Mouse (Mus musculus) CH12.LX (cell line): Measurements from ENCODE around the gene Gdpd5. TPM values are rescaled to one million over a fixed set of nuclear protein-coding genes. Genes with fewer than 3 reads are reported as not detected.

Source experiments
- DNase-seq: peaks from one replicate; pipeline ENCODE4 v3.0.0-alpha.2; 2013; ENCODE audit errors: extremely low read depth
- H3K27ac ChIP-seq: 2 replicates; pipeline ENCODE4 v1.5.1; 2012; ENCODE audit warnings: low read depth, mild to moderate bottlenecking, control low read depth, moderate library complexity; ENCODE audit not compliant: insufficient read depth
- H3K27me3 ChIP-seq: replicated peaks from 2 replicates; pipeline ENCODE3; 2012; ENCODE audit warnings: inconsistent platforms
- H3K36me3 ChIP-seq, 2 experiments: replicated peaks in 1 of 2; 2 replicates each; pipeline versions ENCODE3 to v1.6.1; 2012; ENCODE audit warnings: inconsistent platforms in 1 of 2, low read length in 1 of 2, mild to moderate bottlenecking in 1 of 2, mixed read lengths in 1 of 2, moderate library complexity in 1 of 2; ENCODE audit not compliant: control insufficient read depth in 1 of 2, insufficient read depth in 1 of 2
- H3K4me1 ChIP-seq, 2 experiments: 2 replicates each; pipeline ENCODE4 v1.6.1; 2012; ENCODE audit warnings: inconsistent platforms in 1 of 2, moderate library complexity in 1 of 2; ENCODE audit not compliant: insufficient read depth in 2 of 2, control insufficient read depth in 1 of 2
- H3K4me2 ChIP-seq: 2 replicates; pipeline ENCODE4 v1.6.1; 2012; ENCODE audit warnings: low read depth, mild to moderate bottlenecking, control low read depth; ENCODE audit not compliant: poor library complexity, insufficient read depth, severe bottlenecking
- H3K4me3 ChIP-seq, 3 experiments: fragments of 150-350 bp in 1 of 3; sonication (generic) in 1 of 3; replicated peaks in 1 of 3; 2 replicates each; pipeline versions ENCODE3 to v1.5.1; 2011 to 2012; ENCODE audit warnings: low read depth in 2 of 3, low read length in 2 of 3, mild to moderate bottlenecking in 2 of 3, moderate library complexity in 2 of 3, control low read depth in 1 of 3, improper control_type of control experiment in 1 of 3, inconsistent platforms in 1 of 3, mixed read lengths in 1 of 3; ENCODE audit not compliant: poor library complexity in 1 of 3
- H3K79me2 ChIP-seq: replicated peaks from 2 replicates; pipeline ENCODE4 v1.6.1; 2012; ENCODE audit warnings: mild to moderate bottlenecking, moderate library complexity; ENCODE audit not compliant: control insufficient read depth, poor library complexity, insufficient read depth, severe bottlenecking; ENCODE audit errors: extremely low read depth
- H3K9ac ChIP-seq: 2 replicates; pipeline ENCODE4 v1.6.1; 2012; ENCODE audit warnings: low read depth, mild to moderate bottlenecking, control low read depth, moderate library complexity; ENCODE audit not compliant: insufficient read depth
- H3K9me3 ChIP-seq: replicated peaks from 2 replicates; pipeline ENCODE3; 2012; ENCODE audit warnings: low read length, inconsistent platforms, mixed read lengths
- CHD2 ChIP-seq: IDR thresholded peaks from 2 replicates; pipeline ENCODE4 v1.6.1; 2011; ENCODE audit warnings: low read length, improper control_type of control experiment
- CTCF ChIP-seq, 2 experiments: IDR thresholded peaks in 1 of 2; conservative IDR thresholded peaks in 1 of 2; 2 replicates each; pipeline ENCODE4 v1.5.1; 2011 to 2012; ENCODE audit warnings: low read depth in 2 of 2, low read length in 2 of 2, improper control_type of control experiment in 1 of 2, inconsistent platforms in 1 of 2, mild to moderate bottlenecking in 1 of 2, moderate library complexity in 1 of 2
- E2F4 ChIP-seq: IDR thresholded peaks from 2 replicates; pipeline ENCODE4 v1.6.1; 2011; ENCODE audit warnings: low read depth, low read length, improper control_type of control experiment; ENCODE audit not compliant: insufficient replicate concordance
- ELF1 ChIP-seq: IDR thresholded peaks from 2 replicates; pipeline ENCODE4 v1.6.1; 2014; ENCODE audit warnings: low read depth, mild to moderate bottlenecking, inconsistent platforms, low read length, improper control_type of control experiment
- HCFC1 ChIP-seq: IDR thresholded peaks from 2 replicates; pipeline ENCODE4 v1.6.1; 2012; ENCODE audit warnings: low read depth, mild to moderate bottlenecking, inconsistent platforms, low read length, improper control_type of control experiment
- KAT2A ChIP-seq: IDR thresholded peaks from 2 replicates; pipeline ENCODE4 v1.6.1; 2012; ENCODE audit warnings: low read length, improper control_type of control experiment, inconsistent platforms; ENCODE audit not compliant: insufficient replicate concordance
- MAFK ChIP-seq: IDR thresholded peaks from 2 replicates; pipeline ENCODE4 v1.6.1; 2011; ENCODE audit warnings: low read length, improper control_type of control experiment; ENCODE audit not compliant: insufficient replicate concordance
- MAZ ChIP-seq: IDR thresholded peaks from 2 replicates; pipeline ENCODE4 v1.6.1; 2012; ENCODE audit warnings: low read depth, mild to moderate bottlenecking, inconsistent platforms, low read length, improper control_type of control experiment, moderate library complexity
- MEF2A ChIP-seq: IDR thresholded peaks from 2 replicates; pipeline ENCODE4 v1.6.1; 2014; ENCODE audit warnings: low read depth, mild to moderate bottlenecking, inconsistent platforms, low read length, improper control_type of control experiment, borderline replicate concordance
- MYC ChIP-seq: IDR thresholded peaks from 2 replicates; pipeline ENCODE4 v1.6.1; 2011; ENCODE audit warnings: low read depth, mild to moderate bottlenecking, improper control_type of control experiment, low read length
- NELFE ChIP-seq: IDR thresholded peaks from 2 replicates; pipeline ENCODE4 v1.6.1; 2011; ENCODE audit warnings: low read depth, low read length, improper control_type of control experiment
- PAX5 ChIP-seq: IDR thresholded peaks from 2 replicates; pipeline ENCODE4 v1.6.1; 2012; ENCODE audit warnings: low read length, inconsistent platforms, mixed read lengths
- RAD21 ChIP-seq: IDR thresholded peaks from 2 replicates; pipeline ENCODE4 v1.6.1; 2011; ENCODE audit warnings: low read depth, mild to moderate bottlenecking, low read length, improper control_type of control experiment, moderate library complexity
- SMC3 ChIP-seq: IDR thresholded peaks from 2 replicates; pipeline ENCODE4 v1.6.1; 2011; ENCODE audit warnings: low read depth, low read length, improper control_type of control experiment
- TBP ChIP-seq: conservative IDR thresholded peaks from 2 replicates; pipeline ENCODE4 v1.6.1; 2011; ENCODE audit warnings: low read depth, low read length, improper control_type of control experiment
- ZC3H11A ChIP-seq: IDR thresholded peaks from 2 replicates; pipeline ENCODE4 v1.6.1; 2012; ENCODE audit warnings: low read depth, mild to moderate bottlenecking, inconsistent platforms, low read length, improper control_type of control experiment
- ZKSCAN1 ChIP-seq: IDR thresholded peaks from 2 replicates; pipeline ENCODE4 v1.6.1; 2012; ENCODE audit warnings: low read depth, inconsistent platforms, low read length, improper control_type of control experiment, borderline replicate concordance
- ZMIZ1 ChIP-seq: IDR thresholded peaks from 2 replicates; pipeline ENCODE4 v1.6.1; 2012; ENCODE audit warnings: low read depth, mild to moderate bottlenecking, inconsistent platforms, low read length, improper control_type of control experiment
- ZNF384 ChIP-seq: IDR thresholded peaks from 2 replicates; pipeline ENCODE4 v1.6.1; 2012; ENCODE audit warnings: low read depth, low read length, improper control_type of control experiment, inconsistent platforms
- dilution Hi-C: fragments of 300-500 bp; cut with MboI; formaldehyde crosslinking; loops from 2 replicates; pipeline ENCODE4 v1.14.3; 2020; ENCODE audit warnings: low sequenced_read_pairs; ENCODE audit not compliant: extremely low pct_unique_long_range_greater_than_20kb, extremely low pct_ligation_motif_present
- in situ Hi-C: fragments of 300-500 bp; cut with MboI; formaldehyde crosslinking; loops from 3 replicates; pipeline ENCODE4 v1.14.3; 2019; ENCODE audit warnings: low sequenced_read_pairs, low pct_ligation_motif_present, low pct_unique_long_range_greater_than_20kb, mixed read lengths
- polyA plus RNA-seq: library from polyadenylated mRNA; unstranded; fragments of >175 nt; gene quantifications from 2 replicates; pipeline ENCODE4 v1.2.1, GENCODE M21; 2012; ENCODE audit warnings: low read depth; ENCODE audit not compliant: insufficient read length
- total RNA-seq, 2 experiments: library from RNA; depleted of rRNA; stranded (reverse); fragments of 300-350 nt in 1 of 2; fragments of >200 nt in 1 of 2; gene quantifications; 2 replicates each; pipeline ENCODE4 v1.2.3; 2012 to 2014

Gene Gdpd5
- total and polyA plus RNA-seq, 3 experiments = 2.4 to 9.1 (median 9.0) TPM

DNA sequence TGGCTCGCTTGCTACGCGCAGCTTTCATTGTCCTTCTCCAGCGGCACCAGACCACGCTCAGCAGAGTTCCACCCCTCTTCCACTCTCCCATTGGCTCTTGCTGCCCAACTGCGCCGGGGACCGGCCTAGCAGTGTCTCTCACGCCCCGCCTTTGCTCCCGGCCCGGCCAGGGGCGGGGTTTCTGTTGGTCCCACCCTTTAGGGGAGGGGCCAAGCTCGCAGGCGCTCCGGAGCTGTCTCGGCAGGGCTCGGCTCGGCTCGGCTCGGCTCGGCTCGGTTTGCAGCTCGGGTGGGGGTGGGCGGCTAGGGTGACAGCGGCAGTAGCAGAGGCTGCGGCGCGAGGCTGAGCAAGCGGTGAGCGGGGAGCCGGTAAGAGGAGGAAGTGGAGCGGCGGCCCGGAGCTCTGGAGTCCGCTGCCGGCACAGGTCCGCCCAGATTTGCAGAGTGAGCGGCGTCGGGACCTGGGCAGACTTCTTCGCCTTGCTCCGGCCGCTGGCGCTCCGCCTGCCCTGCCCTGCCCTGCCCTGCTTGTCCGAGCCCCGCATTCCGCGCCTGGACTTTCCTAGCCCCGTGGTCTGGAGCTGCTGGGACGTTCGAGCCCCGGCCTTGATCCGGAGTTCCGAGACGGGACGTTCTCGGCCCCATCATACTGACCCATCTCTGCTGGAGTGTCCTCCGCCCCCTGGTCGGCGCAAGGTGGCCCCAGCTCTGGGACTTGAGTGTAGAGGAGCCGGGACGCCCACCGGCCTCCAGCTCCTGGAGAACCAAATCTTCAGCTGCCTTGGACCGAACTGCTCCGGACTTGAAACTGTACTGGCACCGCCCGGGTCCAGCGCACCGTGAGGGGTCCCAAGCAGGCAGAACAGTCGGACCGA, at the start of gene Gdpd5 (continued):
- TF ChIP-seq PAX5 = no peak

DNA sequence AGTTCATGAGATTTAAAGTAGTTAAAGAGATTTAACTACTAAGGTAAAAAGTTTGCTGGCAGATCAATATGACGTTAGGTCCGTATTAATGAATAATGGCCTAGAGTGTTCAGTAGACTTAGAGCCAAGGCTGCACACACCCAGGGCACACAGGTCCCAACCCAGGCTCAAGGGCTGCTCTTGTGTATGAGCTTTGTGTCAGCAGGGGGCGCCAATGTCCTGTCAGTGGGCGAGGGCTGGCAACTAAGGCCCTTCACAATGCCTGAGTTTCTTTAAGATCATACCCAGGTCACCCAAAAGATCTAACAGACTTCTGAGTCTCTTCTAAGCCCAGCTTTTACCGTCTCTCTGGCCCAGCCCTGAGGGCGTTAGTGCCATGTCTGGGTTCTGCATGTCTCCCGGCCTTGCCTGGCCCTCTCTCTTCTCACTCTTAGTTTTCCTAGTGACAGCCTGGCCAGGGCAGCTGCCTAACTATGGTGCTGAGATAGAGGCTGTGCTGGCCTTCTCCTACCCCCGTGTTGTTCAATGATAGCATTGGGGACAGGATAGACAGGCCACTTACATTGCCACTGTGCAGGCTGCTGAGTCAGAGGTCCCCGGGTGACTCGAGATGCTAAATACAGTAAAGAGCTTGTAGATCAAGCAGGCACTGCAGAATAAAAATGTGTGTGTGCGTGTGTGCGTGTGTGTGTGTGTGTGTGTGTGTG, 48.3 kb upstream of the Gdpd5 start:
- dilution Hi-C loops (no loop called here), in situ Hi-C loops (no loop called here)
- H3K27ac ChIP-seq = no peak overlapping the region
- peak; percentile 80 for DNase-seq
- no peak overlapping the region for H3K4me3 ChIP-seq
- H3K9ac ChIP-seq = no peak overlapping the region
- H3K79me2 ChIP-seq = no peaks in the 10 kb centered on the region
- no peaks in the 10 kb centered on the region for H3K36me3 ChIP-seq
- no peak for TF ChIP-seq ZMIZ1
- TF ChIP-seq ZNF384 = no peak
- 0 out of 2 replicates have a peak, but pooled peaks have one; percentile 15 for TF ChIP-seq MEF2A
- TF ChIP-seq RAD21 = peak; percentile 97
- TF ChIP-seq SMC3 = peak; percentile 97
- TF ChIP-seq MAFK = no peak
- peak; percentile 75 for TF ChIP-seq ZC3H11A
- TF ChIP-seq CTCF (conservative IDR thresholded peaks at IDR 0.05 in 1 of 2, IDR thresholded peaks at IDR 0.05 in 1 of 2; ENCODE audit: low read depth in 2 of 2, low read length in 2 of 2) = peak in 1 of 2 experiments; percentile 96; a peak in 3 of 4 replicates
- no peak for TF ChIP-seq CHD2
- no peak for TF ChIP-seq TBP
- H3K27me3 ChIP-seq = peaks cover 3% of the 10 kb centered on the region
- no peak overlapping the region for H3K4me2 ChIP-seq
- H3K9me3 ChIP-seq = no peaks in the 10 kb centered on the region
- H3K4me1 ChIP-seq = peaks cover 0 to 3% of the 10 kb centered on the region in 2 experiments; a peak in 1 of 4 replicates

DNA sequence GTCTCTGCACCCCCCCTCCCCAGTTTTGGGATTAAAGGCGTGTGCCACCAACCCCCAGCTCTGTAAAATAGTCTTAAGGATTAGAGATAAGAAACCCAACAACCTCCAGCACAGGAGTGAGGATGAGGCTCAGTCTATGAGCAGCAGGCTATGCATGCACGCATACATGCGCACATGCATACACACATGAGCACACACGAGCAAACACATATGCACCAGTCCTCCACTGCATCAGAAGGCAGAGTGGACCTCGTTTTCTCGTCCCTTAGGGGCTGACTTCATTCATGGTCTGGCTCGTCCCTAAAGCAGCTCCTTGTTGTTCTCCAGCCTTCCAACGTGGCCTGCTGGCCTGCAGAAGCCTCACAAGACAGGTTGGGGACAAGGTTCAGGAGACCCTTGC, 40.5 kb upstream of the Gdpd5 start:
- Histone ChIP-seq H3K27ac (no peak overlapping the region), H3K79me2 (no peaks in the 10 kb centered on the region), H3K9me3 (no peaks in the 10 kb centered on the region), H3K9ac (no peak overlapping the region), H3K27me3 (peaks cover 5% of the 10 kb centered on the region), H3K4me3 (no peak overlapping the region), H3K36me3 (no peaks in the 10 kb centered on the region), H3K4me2 (no peak overlapping the region), H3K4me1 (peaks cover 9% of the 10 kb centered on the region in 2 experiments; a peak in 3 of 4 replicates)
- in situ Hi-C loops (no loop called here), dilution Hi-C loops (no loop called here)
- TF ChIP-seq E2F4 (no peak), ZNF384 (no peak), NELFE (no peak), PAX5 (no peak), ZC3H11A (no peak), TBP (no peak), ZKSCAN1 (no peak), MAZ (no peak), KAT2A (no peak), ELF1 (no peak), MEF2A (no peak), MYC (no peak), HCFC1 (no peak), CTCF (conservative IDR thresholded peaks at IDR 0.05 in 1 of 2, IDR thresholded peaks at IDR 0.05 in 1 of 2; ENCODE audit: low read depth in 2 of 2, low read length in 2 of 2) (no peak)
- no peak for DNase-seq
